8 mouse cellular contexts compared by ENCODE assay signal in genomic region chr12:20990132-20990531, GRCm38 (mm10). TPM values are rescaled to one million over a fixed set of nuclear protein-coding genes. Genes with fewer than 3 reads are reported as not detected.
A peak's percentile ranks its signal among the peaks of the same experiment; 100 is the strongest.
DNase-seq lines count a peak whose midpoint lies in the region; ATAC-seq and TF ChIP-seq lines count a peak whose summit lies in the region.
"Not testable (repeated sequence)": the region's sequence is repeated elsewhere in the genome, so short reads cannot be mapped to it uniquely, and the experiment has no call there.

Gene Asap2, plus strand, starts transcription at chr12:20990459.

- not testable (repeated sequence) for H3K27ac ChIP-seq in embryonic facial prominence, embryonic 12.5 days; intestine, embryonic 16.5 days (ENCODE audit: low read length); left cerebral cortex, adult 2 months; lung, postnatal 0 days (ENCODE audit: low read length)

- H3K4me2 ChIP-seq in embryonic facial prominence, embryonic 12.5 days (replicated peaks): peak within 1 kb of the TSS; percentile 38
- peak within 1 kb of the TSS; percentile 43 for H3K4me2 ChIP-seq in intestine, embryonic 16.5 days (ENCODE audit: low read depth, low read length)
- H3K4me2 ChIP-seq in lung, postnatal 0 days (replicated peaks; ENCODE audit: low read depth, low read length): peak within 1 kb of the TSS; percentile 48

- H3K27me3 ChIP-seq in embryonic facial prominence, embryonic 12.5 days; intestine, embryonic 16.5 days (replicated peaks; ENCODE audit: control insufficient read depth, insufficient read depth, low read length); lung, postnatal 0 days (replicated peaks; ENCODE audit: insufficient read depth, low read length): not testable (repeated sequence)

- not testable (repeated sequence) for H3K9me3 ChIP-seq in embryonic facial prominence, embryonic 12.5 days; intestine, embryonic 16.5 days (ENCODE audit: control insufficient read depth, low read length); lung, postnatal 0 days (ENCODE audit: low read length)

- not testable (repeated sequence) for TF ChIP-seq CTCF in left cerebral cortex, adult 2 months (IDR thresholded peaks at IDR 0.05); lung, postnatal 0 days (IDR thresholded peaks at IDR 0.05)

- peak within 1 kb of the TSS; percentile 64 for H3K9ac ChIP-seq in embryonic facial prominence, embryonic 12.5 days
- peak within 1 kb of the TSS; percentile 62 for H3K9ac ChIP-seq in intestine, embryonic 16.5 days (ENCODE audit: low read depth, low read length)
- H3K9ac ChIP-seq in lung, postnatal 0 days (replicated peaks; ENCODE audit: low read depth): not testable (repeated sequence)

- ATAC-seq in embryonic facial prominence, embryonic 12.5 days (ENCODE audit: insufficient number of reproducible peaks, insufficient read depth, low FRiP score, low TSS enrichment); intestine, embryonic 16.5 days; lung, postnatal 0 days: not testable (repeated sequence)

- not testable (repeated sequence) for H3K4me1 ChIP-seq in embryonic facial prominence, embryonic 12.5 days; intestine, embryonic 16.5 days (ENCODE audit: control insufficient read depth, insufficient read depth, low read length); lung, postnatal 0 days (ENCODE audit: insufficient read depth, low read depth, low read length)

- peak within 1 kb of the TSS; percentile 59 for H3K4me3 ChIP-seq in embryonic facial prominence, embryonic 12.5 days
- peak within 1 kb of the TSS; percentile 51 for H3K4me3 ChIP-seq in intestine, embryonic 16.5 days (ENCODE audit: low read length)
- peak within 1 kb of the TSS; percentile 48 for H3K4me3 ChIP-seq in left cerebral cortex, adult 2 months
- H3K4me3 ChIP-seq in lung, postnatal 0 days (ENCODE audit: low read depth, low read length): peak within 1 kb of the TSS; percentile 35

- peak; percentile 81 for DNase-seq in adrenal gland, adult 2 months
- peak; percentile 57 to 77 for DNase-seq in heart, adult 18-20 months
- peak; percentile 52 to 70 for DNase-seq in left cerebral cortex, adult 2 months (ENCODE audit: extremely low spot score in 1 of 2, low spot score in 2 of 2)
- DNase-seq in lung, postnatal 0 days (ENCODE audit: low spot score): peak; percentile 3
- DNase-seq in retina, postnatal 1 day: peak; percentile 29
- DNase-seq in thymus, postnatal 14 days: peak; percentile 65

- H3K36me3 ChIP-seq in embryonic facial prominence, embryonic 12.5 days; intestine, embryonic 16.5 days (ENCODE audit: control insufficient read depth, insufficient read depth, low read length); lung, postnatal 0 days (ENCODE audit: insufficient read depth, low read length): not testable (repeated sequence)

- WGBS in embryonic facial prominence, embryonic 12.5 days: 0% methylated on average over 33 of the region's 38 CpGs
- WGBS in intestine, embryonic 16.5 days: 0% methylated on average over 20 of the region's 38 CpGs
- WGBS in lung, postnatal 0 days: 3% methylated on average over 14 of the region's 38 CpGs

- TF ChIP-seq EP300 in lung, postnatal 0 days (IDR thresholded peaks at IDR 0.05): not testable (repeated sequence)

- intact Hi-C loops in left cerebral cortex, adult 2 months (cut with DNase I): not testable (repeated sequence)

RNA-seq across cellular contexts. Expression of gene Asap2, which starts in this region (rescaled TPM):
- 10 to 100 TPM; 12.1 to 22.1 TPM for total RNA-seq in adrenal gland, adult 2 months (2021)
- polyA plus RNA-seq in adrenal gland, adult 2 months (2012; rRNA removed): 7.5 and 10.3 TPM in 2 replicates
- polyA plus RNA-seq in embryonic facial prominence, embryonic 12.5 days (2016; fragmentation: Nextera tagmentation; extraction: Ambion mirVana): 15.3 and 17.0 TPM in 2 replicates
- 1 to 10 TPM; 9.5 to 9.8 TPM for total RNA-seq in heart, adult 18-20 months (2021)
- polyA plus RNA-seq in intestine, embryonic 16.5 days (2015; fragmentation: Nextera tagmentation; extraction: Ambion mirVana): 4.3 and 4.4 TPM in 2 replicates
- 10 to 100 TPM; 41.7 TPM for total RNA-seq in left cerebral cortex, adult 2 months (2021)
- 6.3 and 6.4 TPM in 2 replicates for polyA plus RNA-seq in lung, postnatal 0 days (2015; fragmentation: Nextera tagmentation; extraction: Ambion mirVana)

Comparison
In these comparisons a context has a peak if more than half of its experiments do, and no peak if none do; other contexts are left out.
1. DNase-seq: peak in every context shown above with its lines; median percentile 81 in adrenal gland, adult 2 months; 67 in heart, adult 18-20 months; 65 in thymus, postnatal 14 days; 61 in left cerebral cortex, adult 2 months; 29 in retina, postnatal 1 day; 3 in lung, postnatal 0 days.